Mouse (Mus musculus): ENCODE results near the gene Strip2.

DNA sequence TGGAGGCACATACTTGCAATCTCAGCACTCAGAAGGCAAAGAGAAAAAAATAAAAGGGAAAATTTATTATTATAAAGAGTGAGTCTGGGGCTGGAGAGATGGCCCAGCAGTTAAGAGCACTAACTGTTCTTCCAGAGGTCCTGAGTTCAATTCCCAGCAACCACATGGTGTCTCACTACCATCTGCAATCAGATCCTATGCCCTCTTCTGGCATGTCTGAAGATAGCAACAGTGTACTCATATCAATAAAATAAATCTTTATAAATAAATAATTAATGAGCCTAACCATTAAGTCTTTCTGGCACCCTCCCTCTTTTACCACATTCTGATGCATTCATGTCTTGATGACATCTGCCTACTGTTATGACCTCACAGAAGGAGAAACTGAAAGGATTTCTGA, 65.0 kb downstream of the Strip2 start:
- no peak for TF ChIP-seq POLR2A (IDR thresholded peaks at IDR 0.05; ENCODE audit: low read depth, low read length)
- no peak for TF ChIP-seq CTCF (IDR thresholded peaks at IDR 0.05; ENCODE audit: extremely low read depth, insufficient read depth, insufficient read length, insufficient replicate concordance)
